Mouse (Mus musculus) adrenal gland, adult 18-20 months (tissue): Measurements from ENCODE around the gene Ccn2. TPM values are rescaled to one million over a fixed set of nuclear protein-coding genes. Genes with fewer than 3 reads are reported as not detected.
A peak's percentile ranks its signal among the peaks of the same experiment; 100 is the strongest.

ENCODE experiments used
- DNase-seq, 2 experiments: peaks; one replicate each; pipeline ENCODE4 v3.0.0; 2021 to 2022; ENCODE audit warnings: low spot score in 2 of 2
- long read RNA-seq, 2 experiments: library from polyadenylated mRNA; stranded (forward); transcript quantifications; one replicate each; pipeline ENCODE4 v2.0.0; 2021
- total RNA-seq, 2 experiments: library from RNA; stranded (reverse); gene quantifications; 1 replicate in 1 of 2; 2 replicates in 1 of 2; pipeline ENCODE4 v1.2.3; 2021

Gene Ccn2
- total RNA-seq, result 100 to 1,000 TPM; 109 to 111 TPM
- long read RNA-seq, experiment 1, transcript Ccn2-201 (5 exons, 2,398 nt), result major isoform, 56 of 62 reads
- long read RNA-seq, experiment 1, partial matches to known transcripts, result 4 of 62 reads
- long read RNA-seq, experiment 1, other reads (novel, unspliced or antisense), result 2 of 62 reads
- long read RNA-seq, experiment 2, transcript Ccn2-201 (5 exons, 2,398 nt), result major isoform, 114 of 139 reads
- long read RNA-seq, experiment 2, partial matches to known transcripts, result 19 of 139 reads
- long read RNA-seq, experiment 2, other reads (novel, unspliced or antisense), result 6 of 139 reads

DNA sequence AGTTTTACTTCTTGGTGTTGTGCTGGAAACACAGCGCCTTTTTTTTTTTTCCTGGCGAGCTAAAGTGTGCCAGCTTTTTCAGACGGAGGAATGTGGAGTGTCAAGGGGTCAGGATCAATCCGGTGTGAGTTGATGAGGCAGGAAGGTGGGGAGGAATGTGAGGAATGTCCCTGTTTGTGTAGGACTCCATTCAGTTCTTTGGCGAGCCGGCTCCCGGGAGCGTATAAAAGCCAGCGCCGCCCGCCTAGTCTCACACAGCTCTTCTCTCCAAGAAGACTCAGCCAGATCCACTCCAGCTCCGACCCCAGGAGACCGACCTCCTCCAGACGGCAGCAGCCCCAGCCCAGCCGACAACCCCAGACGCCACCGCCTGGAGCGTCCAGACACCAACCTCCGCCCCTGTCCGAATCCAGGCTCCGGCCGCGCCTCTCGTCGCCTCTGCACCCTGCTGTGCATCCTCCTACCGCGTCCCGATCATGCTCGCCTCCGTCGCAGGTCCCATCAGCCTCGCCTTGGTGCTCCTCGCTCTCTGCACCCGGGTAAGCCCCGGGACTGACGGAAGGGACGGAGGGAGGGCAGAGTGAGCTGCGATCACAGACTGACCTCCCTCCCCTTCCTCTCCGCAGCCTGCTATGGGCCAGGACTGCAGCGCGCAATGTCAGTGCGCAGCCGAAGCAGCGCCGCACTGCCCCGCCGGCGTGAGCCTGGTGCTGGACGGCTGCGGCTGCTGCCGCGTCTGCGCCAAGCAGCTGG is at the start of gene Ccn2:
TSS of gene Ccn2 (plus strand) at position 193 of the 753 bp plus-strand sequence.
- DNase-seq, result peak; percentile 55

DNA sequence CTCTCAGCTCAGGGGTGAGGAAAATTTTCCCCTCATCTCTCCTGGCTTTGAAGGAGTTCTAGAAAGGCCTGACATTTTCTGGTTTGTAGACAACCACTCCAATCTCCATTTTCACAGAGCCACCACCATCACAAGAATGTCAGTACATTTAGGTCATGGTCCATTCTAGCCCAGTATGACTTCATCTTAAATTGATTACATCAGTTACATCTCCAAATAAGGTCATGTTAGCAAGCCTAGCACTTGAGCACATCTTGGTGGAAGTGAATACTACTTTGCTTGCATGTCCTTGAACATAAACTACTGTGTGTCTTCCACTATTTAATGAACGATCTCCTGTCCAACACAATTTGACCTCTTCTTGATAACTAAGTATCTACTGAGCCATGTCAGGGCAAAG is 42.4 kb upstream of the Ccn2 start:
- no peak for DNase-seq

DNA sequence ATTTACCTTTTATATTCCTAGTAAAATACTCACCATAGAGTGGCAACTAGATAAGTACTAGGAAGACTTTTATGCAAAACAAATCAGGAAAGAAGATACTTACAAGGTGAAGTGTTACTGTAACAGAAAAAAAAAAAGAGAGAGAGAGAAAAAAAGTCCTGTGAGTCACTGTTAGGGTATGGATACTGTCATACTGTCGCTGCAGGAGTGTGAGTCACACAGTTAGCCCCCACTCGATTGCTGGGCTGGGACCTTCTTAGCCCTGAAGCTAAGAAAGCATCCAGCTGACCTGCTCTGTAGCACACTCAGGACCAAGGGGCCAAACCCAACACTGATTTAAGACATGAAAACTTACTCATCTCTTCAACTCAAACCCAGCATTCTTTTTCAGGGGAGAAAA is 41.2 kb upstream of the Ccn2 start:
- no peak for DNase-seq

DNA sequence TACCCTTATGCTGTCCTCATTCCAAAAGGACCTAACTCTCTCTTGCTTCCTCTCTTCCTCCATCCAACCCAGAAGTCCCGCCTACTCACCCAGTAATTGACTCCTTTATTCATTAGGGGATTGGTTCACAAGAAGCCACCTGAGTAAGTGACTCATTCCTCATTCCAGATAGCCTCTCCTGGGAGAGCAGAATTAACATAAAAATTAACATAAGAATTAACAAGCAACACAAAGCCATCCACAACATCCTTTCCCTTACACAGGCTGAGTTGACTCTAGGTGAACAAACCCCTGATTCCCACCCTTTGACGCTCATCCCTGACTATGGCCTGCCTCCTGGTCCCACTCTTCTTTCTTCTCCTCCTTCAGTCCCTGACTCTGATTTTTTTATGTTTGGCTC is 36.9 kb upstream of the Ccn2 start:
- DNase-seq, result no peak

DNA sequence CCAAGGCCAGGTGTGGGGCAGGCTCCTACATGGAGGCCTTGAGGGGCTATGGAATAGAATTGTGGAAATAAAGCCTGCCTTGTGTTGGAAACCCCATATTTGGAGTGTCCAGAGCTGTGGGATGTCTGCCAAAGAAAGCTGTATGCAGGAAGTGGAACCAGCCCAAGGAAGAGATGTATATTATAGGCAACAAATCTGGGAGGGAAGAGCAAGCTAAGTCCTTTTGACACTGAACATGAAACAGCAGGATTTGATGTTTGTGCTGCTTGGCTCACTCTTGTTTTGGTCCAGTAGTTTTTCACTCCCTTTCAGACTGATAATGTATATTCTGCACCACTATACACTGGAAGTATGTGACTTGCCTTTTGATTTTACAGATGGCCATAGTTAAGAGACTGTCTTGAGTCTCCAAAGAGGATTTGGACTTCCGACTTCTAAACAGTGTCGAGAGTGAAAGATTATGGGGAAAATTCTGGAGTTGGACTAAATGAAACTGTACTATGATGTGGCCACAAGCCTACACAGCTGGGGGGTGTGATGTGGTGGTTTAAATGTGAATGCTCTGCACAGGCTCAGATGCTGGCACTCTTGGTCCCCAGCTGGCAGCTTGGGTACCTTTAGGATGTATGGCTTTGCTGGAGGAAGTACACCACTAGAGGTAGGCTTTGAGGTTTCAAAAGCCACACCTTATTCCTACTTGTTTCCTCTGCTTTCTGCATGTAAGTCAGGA is 25.4 kb upstream of the Ccn2 start:
- no peak for DNase-seq

DNA sequence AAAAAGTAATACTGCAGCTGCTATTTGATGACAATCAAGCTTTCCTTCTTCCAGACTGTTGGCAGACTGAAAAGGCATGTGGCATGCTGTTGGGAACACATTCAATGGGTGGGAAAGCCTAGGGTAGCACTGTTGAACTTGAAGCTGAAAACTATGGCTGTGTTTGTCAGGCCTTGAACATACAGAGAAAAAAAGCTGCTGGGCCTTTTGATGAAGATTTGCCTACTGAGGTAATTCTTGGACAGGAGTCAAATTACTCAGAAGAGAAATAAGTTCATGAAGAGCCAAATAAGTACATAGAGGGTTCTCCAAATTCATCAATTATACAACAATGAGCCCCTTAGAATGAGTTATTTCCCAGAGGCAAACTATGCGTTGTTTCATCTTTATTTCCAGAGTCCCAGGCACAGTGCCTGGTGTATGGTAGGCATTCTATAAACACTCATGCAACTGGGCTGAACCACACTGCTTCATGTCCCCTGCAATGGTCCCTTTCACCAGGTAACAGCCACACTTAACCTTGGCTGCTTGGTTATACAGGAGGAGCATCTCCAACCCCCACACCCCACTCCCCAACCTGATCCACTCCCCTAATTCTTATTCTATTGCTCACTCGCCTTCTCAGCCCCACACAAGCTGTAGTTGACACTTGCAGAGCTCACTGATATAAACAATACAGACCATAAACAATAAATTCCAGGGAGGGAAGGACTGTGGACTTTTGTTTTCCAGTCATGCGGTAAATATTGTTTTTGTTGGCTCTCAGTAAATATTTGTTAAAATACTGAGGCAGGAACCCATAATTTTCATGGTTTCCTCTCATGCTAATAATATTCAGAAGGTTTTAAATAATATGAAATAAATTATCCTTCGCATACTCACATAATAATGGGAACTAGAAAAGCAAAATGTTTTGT is 22.9 kb upstream of the Ccn2 start:
- DNase-seq, result no peak

DNA sequence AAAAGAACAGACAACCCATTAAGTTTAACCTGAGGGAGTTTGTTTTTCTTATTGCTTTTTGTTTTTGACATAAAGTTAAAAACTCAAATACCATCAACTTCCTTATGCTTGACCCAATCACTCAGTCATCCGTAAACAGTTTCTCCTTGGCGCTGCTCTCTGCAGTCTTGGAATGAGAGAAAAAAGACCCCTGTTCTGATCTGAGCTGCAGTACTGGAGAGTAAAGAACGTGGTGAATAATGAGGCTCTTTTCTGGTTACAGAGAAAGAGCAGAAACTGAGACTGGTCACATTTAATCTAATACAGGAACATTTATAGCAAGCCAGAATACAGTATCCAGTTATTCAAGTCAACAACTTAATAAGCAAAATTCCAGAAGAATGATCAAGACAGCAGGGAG is 21.8 kb upstream of the Ccn2 start:
- DNase-seq, result no peak

DNA sequence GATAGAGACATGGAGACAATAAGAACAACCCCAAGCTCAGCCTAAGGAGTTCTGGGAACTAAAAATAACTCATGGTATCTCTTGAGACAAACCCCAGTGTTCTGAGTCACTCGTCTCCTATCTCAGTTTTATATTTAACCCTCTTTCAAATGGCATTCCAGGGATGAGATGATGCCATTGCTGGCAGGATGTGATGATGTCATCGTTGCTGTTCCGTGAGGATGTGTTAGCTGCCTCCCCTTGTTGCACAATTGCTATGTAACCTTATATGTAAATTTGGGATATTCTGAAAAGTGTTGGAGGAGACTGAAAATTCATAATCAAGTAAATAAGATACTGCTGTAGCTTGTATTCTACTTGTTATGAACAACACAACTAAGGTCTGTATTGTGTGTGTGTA is 14.2 kb upstream of the Ccn2 start:
- DNase-seq, result no peak

DNA sequence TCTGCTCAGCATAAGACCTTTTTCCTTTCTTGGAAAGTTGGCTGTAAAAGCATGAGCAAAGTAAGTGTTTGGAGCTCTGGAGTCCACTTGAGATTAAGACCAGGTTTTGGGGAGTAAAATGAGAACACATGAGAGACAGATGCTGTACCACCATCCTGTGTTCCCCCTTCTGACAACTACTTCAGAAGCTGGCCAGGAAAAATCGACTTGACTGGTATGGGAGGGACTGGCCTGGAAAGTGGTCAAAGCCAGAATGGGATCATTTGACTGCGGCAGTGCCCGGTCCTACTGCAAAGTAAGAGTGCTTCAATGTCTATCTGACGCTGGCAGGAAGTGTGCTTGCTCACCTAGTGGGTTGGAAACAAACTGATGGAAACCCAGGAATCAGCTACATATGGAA is 6.4 kb upstream of the Ccn2 start:
- no peak for DNase-seq

DNA sequence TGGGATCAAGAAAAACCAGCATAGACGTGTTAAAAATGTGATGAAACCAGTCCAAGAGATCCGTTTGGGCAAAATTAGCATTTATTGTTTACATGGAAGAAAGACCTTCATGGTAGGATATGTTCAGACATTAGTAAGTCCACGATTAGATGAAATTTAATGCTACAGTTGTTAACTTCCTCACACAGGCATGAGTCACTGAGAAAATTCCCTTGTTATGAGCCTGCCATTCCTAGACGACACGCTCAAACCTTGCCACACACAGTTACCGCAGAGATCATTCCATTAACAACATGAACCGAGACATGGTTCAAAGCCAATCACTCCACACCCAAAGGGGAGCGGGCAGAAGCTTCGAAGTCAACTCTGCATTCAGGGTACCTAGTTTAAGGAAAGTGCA is 6.0 kb upstream of the Ccn2 start:
- no peak for DNase-seq

DNA sequence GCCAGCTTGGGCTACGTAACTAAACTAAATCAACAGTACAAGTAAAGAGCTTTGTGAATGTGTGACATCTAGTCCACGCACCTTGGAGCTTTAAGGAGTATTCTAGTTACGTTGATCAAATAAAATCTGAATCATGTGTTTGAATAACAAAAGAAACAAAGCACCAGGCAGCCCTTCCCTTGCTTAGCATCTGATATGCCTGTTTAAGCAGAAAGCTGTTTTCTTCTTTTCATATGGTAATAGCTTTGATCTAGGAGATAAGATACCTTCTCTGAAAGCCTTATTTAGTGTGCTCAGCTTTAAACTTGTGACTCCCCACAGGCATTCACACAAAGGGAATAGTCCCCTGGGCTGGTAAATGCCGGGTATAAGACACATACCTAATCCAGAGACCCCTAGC is 4.7 kb upstream of the Ccn2 start:
- DNase-seq, result no peak

DNA sequence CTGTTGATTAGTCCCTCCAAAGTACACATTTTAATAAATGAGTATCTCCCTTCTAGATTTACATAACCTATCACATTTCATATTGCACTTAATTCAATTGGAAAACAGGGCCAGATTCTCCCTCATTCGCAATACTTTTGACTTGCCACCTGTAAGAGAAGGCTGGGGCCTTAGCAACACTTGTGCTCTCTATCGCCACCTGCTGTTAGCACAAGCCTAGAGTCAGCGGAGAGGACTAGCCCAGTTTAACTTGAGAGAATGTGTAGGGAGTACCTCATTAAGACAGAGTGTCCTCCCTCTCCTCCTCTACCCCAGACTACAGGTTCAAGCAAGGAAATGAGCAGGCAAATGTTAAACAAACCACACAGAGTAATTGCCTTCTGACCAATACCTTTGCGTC is 4.1 kb upstream of the Ccn2 start:
- DNase-seq, result peak; percentile 77 to 85

DNA sequence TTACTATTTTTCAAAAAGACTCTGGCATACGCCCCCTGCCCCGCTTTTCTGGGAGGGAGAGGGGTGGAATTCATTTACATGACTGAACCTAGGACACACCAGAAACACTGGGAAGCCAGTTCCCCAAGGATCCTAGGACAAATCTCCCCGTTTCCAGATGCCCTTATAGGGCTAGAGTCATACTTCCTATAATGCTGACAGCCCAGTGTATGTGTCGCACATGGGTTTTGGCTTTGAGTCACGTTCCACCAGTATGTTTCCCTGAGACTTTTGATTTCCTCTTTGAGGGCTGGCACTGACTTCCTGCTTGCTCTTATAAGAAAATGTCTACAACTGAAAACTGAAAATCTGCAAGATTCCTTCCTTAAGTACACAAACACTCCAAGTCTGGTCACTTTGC is 3.5 kb upstream of the Ccn2 start:
- DNase-seq, result no peak

DNA sequence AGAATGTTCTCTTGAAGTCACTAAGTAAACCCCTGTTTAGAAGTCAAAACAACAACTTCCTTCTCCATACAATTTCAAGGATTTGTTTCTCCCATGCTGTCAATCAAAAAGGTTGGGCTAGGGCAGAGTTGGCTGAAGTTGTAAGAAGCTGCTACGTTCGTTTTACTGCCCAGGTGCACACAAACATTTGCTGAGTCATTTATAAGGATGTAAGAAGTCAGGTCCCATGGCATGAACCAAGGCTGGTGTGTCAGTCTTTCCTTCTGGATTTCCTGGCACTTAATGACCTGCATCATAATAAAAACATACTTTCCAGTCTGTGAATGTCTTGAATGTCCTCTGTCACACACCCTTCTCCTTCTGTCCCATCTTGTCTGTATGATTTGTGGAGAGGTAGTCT is 2.9 kb upstream of the Ccn2 start:
- DNase-seq, result no peak

DNA sequence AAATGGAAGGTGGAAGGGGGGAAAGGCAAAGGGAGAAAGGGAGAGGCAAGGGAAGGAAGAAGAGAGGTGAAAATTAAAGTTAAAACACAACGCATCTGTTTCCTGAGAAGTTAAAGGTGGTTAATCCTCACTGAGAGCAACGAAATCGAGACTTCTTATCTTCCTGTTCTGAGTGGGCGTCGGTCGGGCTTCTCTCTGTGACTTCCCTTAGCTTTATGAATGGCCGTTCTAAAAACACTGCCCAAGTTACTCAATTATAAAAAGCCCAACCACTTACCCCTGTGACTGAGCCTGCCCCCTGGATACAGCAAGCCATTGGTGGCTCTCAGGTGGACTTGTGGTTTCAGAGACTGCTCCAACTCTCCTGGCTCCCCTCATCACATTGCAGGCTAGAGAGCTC is 2.3 kb upstream of the Ccn2 start:
- no peak for DNase-seq

DNA sequence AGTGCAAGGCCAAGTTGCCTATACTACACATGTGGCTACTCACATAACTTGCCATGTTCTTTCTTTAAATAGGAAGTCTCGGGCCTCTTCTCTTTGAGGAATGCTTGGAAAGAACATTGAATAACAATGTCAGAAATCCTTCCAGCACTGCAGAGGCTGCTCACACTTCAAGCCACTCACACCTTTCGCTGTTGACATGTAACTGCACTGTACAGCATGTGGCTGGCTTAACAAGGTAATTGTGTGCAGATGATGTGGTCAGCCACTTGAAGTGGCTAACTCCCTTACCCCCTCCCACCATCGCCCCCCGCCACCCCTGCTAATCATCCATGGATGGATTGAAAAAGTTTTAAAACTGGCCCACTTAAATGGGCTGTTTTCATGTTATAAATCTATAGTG is 1.7 kb upstream of the Ccn2 start:
- no peak for DNase-seq

DNA sequence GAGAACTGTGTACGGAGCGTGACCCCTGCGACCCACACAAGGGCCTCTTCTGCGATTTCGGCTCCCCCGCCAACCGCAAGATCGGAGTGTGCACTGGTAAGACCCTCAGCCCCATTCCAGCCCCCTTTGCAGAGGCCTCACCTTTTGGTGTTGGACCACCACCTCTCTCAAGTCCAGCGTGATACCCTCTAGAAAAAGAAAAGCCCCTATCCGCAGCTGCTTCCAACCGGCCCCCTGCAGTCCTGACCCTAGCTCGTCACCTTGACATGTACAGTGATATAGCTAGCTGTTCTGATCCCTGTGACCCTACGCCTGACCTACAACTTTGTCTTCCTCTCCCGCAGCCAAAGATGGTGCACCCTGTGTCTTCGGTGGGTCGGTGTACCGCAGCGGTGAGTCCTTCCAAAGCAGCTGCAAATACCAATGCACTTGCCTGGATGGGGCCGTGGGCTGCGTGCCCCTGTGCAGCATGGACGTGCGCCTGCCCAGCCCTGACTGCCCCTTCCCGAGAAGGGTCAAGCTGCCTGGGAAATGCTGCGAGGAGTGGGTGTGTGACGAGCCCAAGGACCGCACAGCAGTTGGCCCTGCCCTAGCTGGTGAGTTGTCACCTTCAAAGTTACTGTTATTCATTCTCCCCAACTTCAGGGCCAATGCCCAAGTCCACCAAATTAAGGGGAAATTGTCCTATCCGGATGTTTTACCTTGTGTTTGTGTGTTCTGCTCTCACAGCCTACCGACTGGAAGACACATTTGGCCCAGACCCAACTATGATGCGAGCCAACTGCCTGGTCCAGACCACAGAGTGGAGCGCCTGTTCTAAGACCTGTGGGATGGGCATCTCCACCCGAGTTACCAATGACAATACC is 994 bp downstream of the Ccn2 start:
- no peak for DNase-seq

DNA sequence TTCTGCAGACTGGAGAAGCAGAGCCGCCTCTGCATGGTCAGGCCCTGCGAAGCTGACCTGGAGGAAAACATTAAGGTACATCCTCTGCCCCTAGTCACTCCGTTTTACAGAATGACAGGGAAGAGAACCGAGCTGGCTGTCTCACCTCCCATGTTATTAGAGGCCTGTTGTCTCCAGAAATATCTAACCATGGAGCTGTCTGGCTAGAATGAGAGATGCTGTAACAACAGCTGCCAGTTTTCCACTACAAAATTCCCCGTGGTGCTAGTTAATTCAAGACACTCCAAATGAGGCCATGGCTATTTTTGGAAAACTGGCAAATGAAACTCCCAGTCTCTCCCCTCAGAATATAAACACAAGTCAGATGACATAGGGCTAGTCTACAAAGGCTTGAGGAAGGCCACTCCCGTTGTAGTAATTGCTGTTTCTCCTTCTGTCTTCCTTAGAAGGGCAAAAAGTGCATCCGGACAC is 1.7 kb downstream of the Ccn2 start:
- no peak for DNase-seq

DNA sequence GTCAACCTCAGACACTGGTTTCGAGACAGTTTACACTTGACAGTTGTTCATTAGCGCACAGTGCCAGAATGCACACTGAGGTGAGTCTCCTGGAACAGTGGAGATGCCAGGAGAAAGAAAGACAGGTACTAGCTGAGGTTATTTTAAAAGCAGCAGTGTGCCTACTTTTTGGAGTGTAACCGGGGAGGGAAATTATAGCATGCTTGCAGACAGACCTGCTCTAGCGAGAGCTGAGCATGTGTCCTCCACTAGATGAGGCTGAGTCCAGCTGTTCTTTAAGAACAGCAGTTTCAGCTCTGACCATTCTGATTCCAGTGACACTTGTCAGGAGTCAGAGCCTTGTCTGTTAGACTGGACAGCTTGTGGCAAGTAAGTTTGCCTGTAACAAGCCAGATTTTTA is 2.5 kb downstream of the Ccn2 start:
- no peak for DNase-seq

DNA sequence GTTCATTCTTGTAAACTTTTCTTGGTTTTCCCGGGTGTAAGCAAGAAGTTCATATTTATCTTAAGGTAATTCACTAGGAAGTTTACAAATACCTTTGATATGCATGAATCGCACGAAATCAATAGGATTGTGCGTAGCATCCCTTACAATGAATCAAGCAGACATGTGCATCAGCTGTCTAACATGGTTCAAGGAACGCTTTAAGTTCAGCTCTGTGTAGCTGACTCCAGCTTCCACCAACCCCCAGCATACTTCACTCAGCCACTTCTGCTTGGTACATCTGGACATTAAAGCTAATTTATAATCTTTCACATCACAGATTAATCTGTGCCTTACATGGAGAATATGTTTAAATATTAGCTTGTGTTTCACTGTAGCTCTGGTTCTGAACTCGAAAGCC is 3.5 kb downstream of the Ccn2 start:
- DNase-seq, result no peak
